Mouse (Mus musculus) kidney, adult 2 months (tissue): Measurements from ENCODE around the gene Bcr. TPM values are rescaled to one million over a fixed set of nuclear protein-coding genes. Genes with fewer than 3 reads are reported as not detected.
"Not testable (repeated sequence)": the region's sequence is repeated elsewhere in the genome, so short reads cannot be mapped to it uniquely, and the experiment has no call there.

Source experiments
- DNase-seq: peaks from one replicate; pipeline ENCODE4 v3.0.0; 2021
- H3K27ac ChIP-seq: fragments of 200-500 bp; 2 replicates; pipeline ENCODE4 v1.5.1; 2012; ENCODE audit warnings: low read depth, low read length, control low read depth, inconsistent platforms; ENCODE audit not compliant: insufficient read depth
- H3K27me3 ChIP-seq: fragments of 200-500 bp; replicated peaks from 2 replicates; pipeline ENCODE4 v1.6.1; 2012; ENCODE audit warnings: mild to moderate bottlenecking, moderate library complexity, low read length, inconsistent platforms; ENCODE audit not compliant: control insufficient read depth, insufficient read depth
- H3K36me3 ChIP-seq: fragments of 200-500 bp; 2 replicates; pipeline ENCODE4 v1.6.1; 2012; ENCODE audit warnings: mild to moderate bottlenecking, moderate library complexity, low read length, inconsistent platforms; ENCODE audit not compliant: control insufficient read depth, insufficient read depth
- H3K4me1 ChIP-seq: fragments of 200-500 bp; 2 replicates; pipeline ENCODE4 v1.6.1; 2011; ENCODE audit warnings: low read length; ENCODE audit not compliant: control insufficient read depth, insufficient read depth
- H3K4me3 ChIP-seq: fragments of 200-500 bp; 2 replicates; pipeline ENCODE4 v1.5.1; 2011; ENCODE audit warnings: mild to moderate bottlenecking, low read depth, low read length, control low read depth; ENCODE audit not compliant: insufficient read depth
- CTCF ChIP-seq: fragments of 200-500 bp; conservative IDR thresholded peaks from 2 replicates; pipeline ENCODE4 v1.5.1; 2011; ENCODE audit warnings: low read depth, mild to moderate bottlenecking, control low read depth, low read length, moderate library complexity, mixed read lengths; ENCODE audit not compliant: insufficient read depth, insufficient read length
- POLR2A ChIP-seq: fragments of 200-500 bp; IDR thresholded peaks from one replicate; pipeline ENCODE4 v1.6.1; 2011; ENCODE audit warnings: low read depth, low read length, control low read depth
- WGBS: fragments of 180-500 bp; shearing (Covaris S2); methylation state at CpG from one replicate; pipeline ENCODE4 v1.1.7; 2018; 5-methylcytosine and 5-hydroxymethylcytosine counted together
- polyA plus RNA-seq: library from polyadenylated mRNA; depleted of rRNA; stranded (reverse); fragments of >200 nt; gene quantifications from 2 replicates; pipeline ENCODE4 v1.2.3, GENCODE M21; 2012

Gene Bcr
- polyA plus RNA-seq, 1 experiment = 28.7 TPM

- no peak for DNase-seq
- no peak overlapping the region for H3K4me3 ChIP-seq
- WGBS = 97% methylated on average over 3 of the region's 3 CpGs
- TF ChIP-seq CTCF = no peak
- TF ChIP-seq POLR2A = no peak
- H3K27me3 ChIP-seq = no peaks in the 10 kb centered on the region
- no peak overlapping the region for H3K27ac ChIP-seq
- no peaks in the 10 kb centered on the region for H3K4me1 ChIP-seq
- no peaks in the 10 kb centered on the region for H3K36me3 ChIP-seq
Observed at GRCm38 (mm10) chr10:75029677-75030076, 30.7 kb upstream of the Bcr start.

GRCm38 (mm10) chr10:75030234-75030633 lies 30.2 kb upstream of the Bcr start:
- DNase-seq = no peak
- H3K4me1 ChIP-seq = no peaks in the 10 kb centered on the region
- TF ChIP-seq CTCF (no peak), POLR2A (no peak)
- H3K27me3 ChIP-seq = no peaks in the 10 kb centered on the region
- H3K27ac ChIP-seq = no peak overlapping the region
- H3K36me3 ChIP-seq = no peaks in the 10 kb centered on the region
- WGBS = 71% methylated on average over 3 of the region's 3 CpGs
- H3K4me3 ChIP-seq = no peak overlapping the region

- no peak for DNase-seq
- no peaks in the 10 kb centered on the region for H3K36me3 ChIP-seq
- H3K27me3 ChIP-seq = no peaks in the 10 kb centered on the region
- H3K4me1 ChIP-seq = no peaks in the 10 kb centered on the region
- TF ChIP-seq CTCF = no peak
- TF ChIP-seq POLR2A = no peak
- no peak overlapping the region for H3K4me3 ChIP-seq
- 48% methylated on average over 5 of the region's 5 CpGs for WGBS
- no peak overlapping the region for H3K27ac ChIP-seq
Observed at GRCm38 (mm10) chr10:75031345-75032114, 28.9 kb upstream of the Bcr start.

GRCm38 (mm10) chr10:75032395-75032794 lies 28.0 kb upstream of the Bcr start, which contains the start of gene Rsph14:
Gene Rsph14 (minus strand): TSS chr10:75032586.
- H3K4me1 ChIP-seq = no peaks in the 10 kb centered on the region
- TF ChIP-seq POLR2A (no peak), CTCF (no peak)
- H3K27me3 ChIP-seq = no peaks in the 10 kb centered on the region
- H3K27ac ChIP-seq = no peak within 1 kb of the TSS
- peak; percentile 94 for DNase-seq
- H3K4me3 ChIP-seq = no peak within 1 kb of the TSS
- WGBS = 10% methylated on average over 10 of the region's 10 CpGs
- no peaks in the 10 kb centered on the region for H3K36me3 ChIP-seq

GRCm38 (mm10) chr10:75036883-75037379 lies 23.5 kb upstream of the Bcr start, which contains the start of gene Rab36:
Gene Rab36 (plus strand): TSS chr10:75037058.
- H3K4me1 ChIP-seq = no peaks in the 10 kb centered on the region
- no peak within 1 kb of the TSS for H3K27ac ChIP-seq
- WGBS = 1% methylated on average over 36 of the region's 36 CpGs
- peak within 1 kb of the TSS; percentile 56 for H3K4me3 ChIP-seq
- H3K27me3 ChIP-seq = no peaks in the 10 kb centered on the region
- no peaks in the 10 kb centered on the region for H3K36me3 ChIP-seq
- peak; percentile 98 for DNase-seq
- TF ChIP-seq POLR2A (no peak), CTCF (no peak)

- not testable (repeated sequence) for H3K36me3 ChIP-seq, H3K27ac ChIP-seq, H3K27me3 ChIP-seq, H3K4me3 ChIP-seq, H3K4me1 ChIP-seq, DNase-seq
- WGBS = 14% methylated on average over 1 of the region's 1 CpGs
Observed at GRCm38 (mm10) chr10:75042060-75042459, 18.3 kb upstream of the Bcr start.

- H3K27me3 ChIP-seq = no peaks in the 10 kb centered on the region
- H3K27ac ChIP-seq = no peak overlapping the region
- H3K36me3 ChIP-seq = no peaks in the 10 kb centered on the region
- 54% methylated on average over 7 of the region's 7 CpGs for WGBS
- H3K4me1 ChIP-seq = no peaks in the 10 kb centered on the region
- no peak for DNase-seq
- no peak overlapping the region for H3K4me3 ChIP-seq
- TF ChIP-seq POLR2A (no peak), CTCF (no peak)
Observed at GRCm38 (mm10) chr10:75044459-75044858, 15.9 kb upstream of the Bcr start.
